Mouse (Mus musculus) bone marrow, adult 2 months (tissue): Measurements from ENCODE around the gene Vmn1r222.

Experiments used
- CTCF ChIP-seq: fragments of 200-500 bp; IDR thresholded peaks from 2 replicates; pipeline ENCODE4 v1.5.1; 2011; ENCODE audit warnings: low read length, control low read depth; ENCODE audit not compliant: control insufficient read depth, insufficient read depth
- POLR2A ChIP-seq: fragments of 200-500 bp; IDR thresholded peaks from 2 replicates; pipeline ENCODE4 v1.6.1; 2011; ENCODE audit warnings: low read depth, mild to moderate bottlenecking, control low read depth, low read length, borderline replicate concordance; ENCODE audit not compliant: control insufficient read depth

DNA sequence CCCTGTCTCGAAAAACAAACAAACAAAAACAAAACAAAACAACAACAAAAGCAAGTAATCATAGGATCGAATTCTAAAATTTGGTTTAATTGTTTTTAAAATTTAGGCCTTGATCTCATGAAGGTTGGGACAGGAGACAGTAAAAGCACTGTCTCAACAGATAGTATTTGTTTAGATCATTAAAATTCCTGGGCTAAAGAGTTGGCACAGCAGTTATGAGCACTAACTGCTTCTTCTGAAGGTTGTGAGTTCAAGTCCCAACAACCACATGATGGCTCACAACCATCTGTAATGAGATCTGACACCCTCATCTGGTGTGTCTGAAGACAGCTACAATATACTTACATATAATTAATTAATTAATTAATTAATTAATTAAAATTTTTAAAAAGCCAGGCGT, 44.2 kb upstream of the Vmn1r222 start:
- no peak for TF ChIP-seq POLR2A
- no peak for TF ChIP-seq CTCF
